Mouse (Mus musculus) testis, adult 2 months (tissue): ENCODE results near the gene Anxa5. TPM values are rescaled to one million over a fixed set of nuclear protein-coding genes. Genes with fewer than 3 reads are reported as not detected.
A peak's percentile ranks its signal among the peaks of the same experiment; 100 is the strongest.

Source experiments
- H3K27ac ChIP-seq: fragments of 200-500 bp; 2 replicates; pipeline ENCODE4 v1.5.1; 2012; ENCODE audit warnings: low read depth, low read length; ENCODE audit not compliant: control insufficient read depth, insufficient read depth
- H3K27me3 ChIP-seq: fragments of 200-500 bp; 2 replicates; pipeline ENCODE4 v1.6.1; 2012; ENCODE audit warnings: mild to moderate bottlenecking, low read length, moderate library complexity; ENCODE audit not compliant: control insufficient read depth, insufficient read depth
- H3K36me3 ChIP-seq: fragments of 200-500 bp; 2 replicates; pipeline ENCODE4 v1.6.1; 2012; ENCODE audit warnings: mild to moderate bottlenecking, low read length; ENCODE audit not compliant: control insufficient read depth, insufficient read depth
- H3K4me1 ChIP-seq: fragments of 200-500 bp; 2 replicates; pipeline ENCODE4 v1.6.1; 2012; ENCODE audit warnings: low read length; ENCODE audit not compliant: control insufficient read depth, insufficient read depth
- H3K4me3 ChIP-seq: fragments of 200-500 bp; 2 replicates; pipeline ENCODE4 v1.5.1; 2012; ENCODE audit warnings: low read depth, mild to moderate bottlenecking, low read length, moderate library complexity, mixed read lengths; ENCODE audit not compliant: control insufficient read depth
- CTCF ChIP-seq: fragments of 200-500 bp; IDR thresholded peaks from 2 replicates; pipeline ENCODE4 v1.5.1; 2012; ENCODE audit warnings: low read depth, mild to moderate bottlenecking, inconsistent platforms, low read length, moderate library complexity; ENCODE audit not compliant: control insufficient read depth, insufficient read depth, insufficient replicate concordance
- POLR2A ChIP-seq: fragments of 200-500 bp; IDR thresholded peaks from 2 replicates; pipeline ENCODE4 v1.6.1; 2012; ENCODE audit warnings: low read depth, mild to moderate bottlenecking, inconsistent platforms, low read length, moderate library complexity; ENCODE audit not compliant: control insufficient read depth
- polyA plus RNA-seq: library from polyadenylated mRNA; depleted of rRNA; stranded (reverse); fragments of >200 nt; gene quantifications from 2 replicates; pipeline ENCODE4 v1.2.3, GENCODE M21; 2012

Gene Anxa5
- polyA plus RNA-seq, 1 experiment: 20.1 TPM

DNA sequence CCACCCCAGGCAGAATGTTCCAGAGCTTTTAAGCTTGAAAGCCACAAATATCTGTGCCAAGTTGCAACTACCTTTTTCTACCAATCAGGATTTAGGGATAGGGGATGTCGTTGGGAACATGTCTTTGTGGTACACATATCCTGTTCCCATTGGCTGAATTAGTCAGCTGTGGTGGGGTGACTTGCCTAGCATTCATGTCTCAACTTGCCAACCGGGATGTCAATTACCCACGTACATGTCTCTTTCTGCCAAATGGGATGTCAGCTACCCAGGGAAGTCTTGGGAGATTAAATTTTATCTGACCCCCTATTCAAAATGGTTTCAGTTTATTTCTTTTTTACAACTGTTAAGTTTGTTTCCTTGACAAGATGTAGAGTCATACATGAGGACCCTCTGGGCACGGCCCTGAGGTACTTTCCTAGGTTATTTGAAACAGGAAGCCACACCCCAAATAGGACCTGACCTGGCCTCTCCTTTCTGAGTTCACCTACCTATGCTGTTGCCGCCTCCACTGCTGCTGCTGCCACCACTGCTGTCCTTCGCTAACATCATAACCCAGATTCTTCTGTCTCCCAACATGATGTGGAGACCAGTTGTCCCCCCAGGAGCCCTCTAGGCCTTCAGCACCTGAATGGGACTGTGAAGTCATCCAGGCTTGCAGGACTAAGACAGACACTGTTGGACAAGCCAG, 13.3 kb upstream of the Anxa5 start:
- H3K4me1 ChIP-seq: no peaks in the 10 kb centered on the region; the same call in 1 of the 2 replicates
- H3K36me3 ChIP-seq: no peaks in the 10 kb centered on the region
- H3K4me3 ChIP-seq: no peak overlapping the region
- TF ChIP-seq CTCF (no peak), POLR2A (no peak)
- H3K27me3 ChIP-seq: no peaks in the 10 kb centered on the region
- H3K27ac ChIP-seq: no peak overlapping the region

DNA sequence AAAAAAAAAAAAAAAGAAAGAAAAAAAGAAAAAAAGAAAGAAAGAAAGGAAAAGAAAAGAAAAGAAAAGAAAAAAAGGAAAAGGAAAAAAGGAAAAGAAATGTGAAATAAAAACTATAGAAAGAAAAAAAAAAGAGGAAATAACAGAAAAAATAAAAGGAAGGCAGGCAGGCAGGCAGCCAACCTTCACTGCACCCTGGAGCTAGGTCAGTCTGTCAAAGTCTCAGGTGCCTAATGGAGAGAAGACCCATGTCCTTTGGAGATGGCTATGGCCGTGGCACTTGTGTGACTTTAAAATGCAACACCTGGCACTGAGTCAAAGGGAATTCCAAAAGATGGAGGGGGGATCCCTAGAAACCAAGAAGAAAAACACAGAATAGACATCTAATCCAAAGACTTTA, 12.7 kb upstream of the Anxa5 start:
- no peak overlapping the region for H3K4me3 ChIP-seq
- no peak overlapping the region for H3K27ac ChIP-seq
- TF ChIP-seq POLR2A (no peak), CTCF (no peak)
- no peaks in the 10 kb centered on the region for H3K36me3 ChIP-seq
- no peaks in the 10 kb centered on the region; the same call in 1 of the 2 replicates for H3K4me1 ChIP-seq
- H3K27me3 ChIP-seq: no peaks in the 10 kb centered on the region

DNA sequence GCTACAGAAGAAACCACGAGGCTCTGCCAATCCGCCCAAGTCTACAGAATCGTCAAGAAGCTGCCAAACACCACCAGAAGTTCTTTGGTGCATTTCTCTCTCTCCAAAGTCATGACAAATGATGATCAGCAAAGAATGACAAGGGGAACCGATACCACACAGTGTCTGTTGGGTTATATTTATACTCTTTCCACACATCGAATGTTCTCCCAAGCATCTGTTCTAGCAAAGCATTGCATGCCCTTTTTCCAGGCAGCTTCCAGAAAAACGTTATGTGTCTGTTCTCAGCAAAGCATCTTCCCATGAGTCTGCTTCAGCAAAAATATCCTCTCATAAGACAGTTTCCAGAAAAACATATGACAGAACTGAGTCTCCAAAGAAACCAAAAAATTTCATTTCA, 11.2 kb upstream of the Anxa5 start:
- Histone ChIP-seq H3K27me3 (no peaks in the 10 kb centered on the region), H3K4me1 (no peaks in the 10 kb centered on the region), H3K27ac (no peak overlapping the region), H3K36me3 (no peaks in the 10 kb centered on the region), H3K4me3 (no peak overlapping the region)
- TF ChIP-seq POLR2A (no peak), CTCF (no peak)

DNA sequence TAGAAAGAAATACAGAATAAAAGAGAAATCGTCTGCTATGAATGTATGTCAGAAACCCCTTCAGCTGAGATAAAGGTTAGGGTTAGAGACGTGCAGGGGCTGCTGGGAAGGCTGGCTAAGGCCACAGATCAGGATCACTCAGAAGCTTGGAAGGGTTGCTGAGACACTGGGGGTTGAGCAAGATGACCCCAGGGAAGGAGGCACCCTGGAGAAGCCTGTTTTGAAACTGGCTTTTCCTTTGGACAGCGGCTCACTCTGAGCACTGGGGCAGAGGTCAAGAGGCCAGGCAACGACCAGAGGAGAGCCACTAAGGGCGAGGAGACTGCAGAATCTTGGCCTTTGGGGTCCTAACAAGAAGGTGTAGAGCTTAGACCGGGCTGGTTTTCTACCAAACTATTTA, 10.5 kb upstream of the Anxa5 start:
- TF ChIP-seq CTCF: no peak
- TF ChIP-seq POLR2A: no peak
- H3K4me1 ChIP-seq: no peaks in the 10 kb centered on the region
- H3K36me3 ChIP-seq: no peaks in the 10 kb centered on the region
- no peaks in the 10 kb centered on the region for H3K27me3 ChIP-seq
- no peak overlapping the region for H3K27ac ChIP-seq
- no peak overlapping the region for H3K4me3 ChIP-seq

DNA sequence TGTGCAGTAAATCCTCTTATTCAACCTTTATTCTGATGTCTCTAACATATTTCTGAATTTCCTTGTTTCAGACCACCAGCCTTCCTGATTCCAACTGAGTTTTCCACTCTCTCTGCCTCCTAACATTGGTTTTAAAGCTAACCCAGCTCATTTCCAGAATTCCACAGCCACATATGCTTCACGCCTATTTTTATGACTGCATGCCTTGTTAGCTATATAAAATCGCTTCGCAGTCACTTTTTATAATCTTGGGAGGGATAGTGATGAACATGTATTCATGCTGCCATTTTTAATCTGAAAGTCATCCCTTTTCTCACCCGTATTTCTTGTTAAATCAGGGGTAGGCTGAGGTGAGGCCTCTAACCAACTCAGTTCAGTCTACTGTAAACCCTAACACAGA, 8.6 kb upstream of the Anxa5 start:
- TF ChIP-seq POLR2A (no peak), CTCF (no peak)
- no peak overlapping the region for H3K27ac ChIP-seq
- no peak overlapping the region for H3K4me3 ChIP-seq
- no peaks in the 10 kb centered on the region for H3K4me1 ChIP-seq
- H3K27me3 ChIP-seq: no peaks in the 10 kb centered on the region
- H3K36me3 ChIP-seq: no peaks in the 10 kb centered on the region

DNA sequence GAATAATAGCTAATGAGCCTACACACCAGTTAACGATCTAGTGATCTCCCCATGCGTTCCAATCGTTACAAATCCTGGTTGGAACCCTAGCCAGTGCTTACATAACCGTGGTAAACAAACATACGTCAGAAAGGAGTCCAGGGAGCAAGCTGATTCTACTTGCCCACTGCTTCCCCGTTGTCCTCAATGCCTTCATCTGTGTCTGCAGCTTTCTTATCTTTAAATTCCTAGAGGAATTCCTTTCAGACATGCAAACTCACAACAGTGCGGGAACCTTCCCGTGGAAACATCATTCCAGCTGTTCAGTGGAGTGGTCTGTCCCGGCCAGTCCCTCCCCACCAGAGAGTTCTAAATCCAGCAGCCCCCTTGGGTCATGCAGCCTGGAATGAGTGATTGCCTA, 7.2 kb upstream of the Anxa5 start:
- no peaks in the 10 kb centered on the region for H3K27me3 ChIP-seq
- H3K4me3 ChIP-seq: no peak overlapping the region
- H3K27ac ChIP-seq: no peak overlapping the region; the same call in 1 of the 2 replicates
- TF ChIP-seq POLR2A (no peak), CTCF (no peak)
- H3K36me3 ChIP-seq: no peaks in the 10 kb centered on the region
- no peaks in the 10 kb centered on the region for H3K4me1 ChIP-seq

DNA sequence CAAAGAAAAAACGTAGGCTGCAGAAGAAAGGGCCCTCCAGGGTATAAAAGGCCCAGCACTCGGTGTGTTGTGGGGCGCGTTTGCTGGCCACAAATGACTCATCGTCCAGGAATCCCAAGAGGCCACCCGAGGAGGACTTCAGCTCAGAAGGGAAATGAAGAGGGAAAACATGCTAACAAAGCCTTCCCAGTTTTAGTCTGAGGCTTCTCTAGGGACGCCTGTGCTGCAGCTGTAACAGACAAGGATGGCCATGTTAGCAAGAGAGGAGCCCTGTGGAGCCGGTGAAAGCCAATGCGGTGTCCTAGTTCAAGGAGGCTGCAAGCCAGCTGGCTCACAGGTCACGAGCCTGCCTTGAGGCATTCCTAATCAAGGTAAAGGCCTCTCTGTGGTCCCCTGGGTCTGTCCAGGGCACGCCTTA, 6.1 kb upstream of the Anxa5 start:
- TF ChIP-seq CTCF (no peak), POLR2A (no peak)
- Histone ChIP-seq H3K36me3 (no peaks in the 10 kb centered on the region), H3K27ac (peak overlapping the region; percentile 23; the same call in 1 of the 2 replicates), H3K4me1 (no peaks in the 10 kb centered on the region), H3K4me3 (no peak overlapping the region), H3K27me3 (no peaks in the 10 kb centered on the region)
